Mouse (Mus musculus): Measurements from ENCODE around the gene D630039A03Rik. TPM values are rescaled to one million over a fixed set of nuclear protein-coding genes. Genes with fewer than 3 reads are reported as not detected.

Gene D630039A03Rik
- 0.18 and 0.19 TPM in 2 replicates for polyA plus RNA-seq (2012; rRNA removed)

GRCm38 (mm10) chr4:57916201-57916661 lies at the start of gene D630039A03Rik:
Gene D630039A03Rik (minus strand): TSS chr4:57916297.
- DNase-seq (ENCODE audit: low read depth in 1 of 2, low spot score in 2 of 2) = no peak

GRCm38 (mm10) chr4:57965516-57965915 lies 49.4 kb upstream of the D630039A03Rik start:
- Histone ChIP-seq H3K4me3 (ENCODE audit: extremely low read depth, insufficient read depth, insufficient read length) (no peak overlapping the region), H3K27me3 (ENCODE audit: control insufficient read depth, insufficient read depth, low read length) (no peaks in the 10 kb centered on the region), H3K36me3 (ENCODE audit: control insufficient read depth, insufficient read depth, low read length) (no peaks in the 10 kb centered on the region), H3K4me1 (ENCODE audit: control insufficient read depth, insufficient read depth, insufficient read length) (no peaks in the 10 kb centered on the region; the same call in 1 of the 2 replicates), H3K27ac (ENCODE audit: insufficient read depth, low read length) (no peak overlapping the region)
- DNase-seq (ENCODE audit: low read depth in 1 of 2, low spot score in 2 of 2) = no peak
- 95% methylated on average over 4 of the region's 4 CpGs for WGBS
- TF ChIP-seq CTCF (IDR thresholded peaks at IDR 0.05; ENCODE audit: extremely low read depth, insufficient read depth, insufficient read length, insufficient replicate concordance) (no peak), POLR2A (IDR thresholded peaks at IDR 0.05; ENCODE audit: low read depth, low read length) (no peak)

More at GRCm38 (mm10) chr4:57916201-57916661, at the start of gene D630039A03Rik:
- 17% methylated on average over 9 of the region's 9 CpGs for WGBS
- Histone ChIP-seq H3K27ac (ENCODE audit: insufficient read depth, low read length) (no peak within 1 kb of the TSS), H3K4me3 (ENCODE audit: extremely low read depth, insufficient read depth, insufficient read length) (peak within 1 kb of the TSS; percentile 11; the same call in 1 of the 2 replicates), H3K27me3 (ENCODE audit: control insufficient read depth, insufficient read depth, low read length) (no peaks in the 10 kb centered on the region), H3K4me1 (ENCODE audit: control insufficient read depth, insufficient read depth, insufficient read length) (no peaks in the 10 kb centered on the region; the same call in 1 of the 2 replicates), H3K36me3 (ENCODE audit: control insufficient read depth, insufficient read depth, low read length) (no peaks in the 10 kb centered on the region)
- no peak for TF ChIP-seq POLR2A (IDR thresholded peaks at IDR 0.05; ENCODE audit: low read depth, low read length)
- no peak for TF ChIP-seq CTCF (IDR thresholded peaks at IDR 0.05; ENCODE audit: extremely low read depth, insufficient read depth, insufficient read length, insufficient replicate concordance)

- H3K4me3 ChIP-seq (ENCODE audit: extremely low read depth, insufficient read depth, insufficient read length) = no peak overlapping the region
- no peak for TF ChIP-seq CTCF (IDR thresholded peaks at IDR 0.05; ENCODE audit: extremely low read depth, insufficient read depth, insufficient read length, insufficient replicate concordance)
- TF ChIP-seq POLR2A (IDR thresholded peaks at IDR 0.05; ENCODE audit: low read depth, low read length) = no peak
- H3K36me3 ChIP-seq (ENCODE audit: control insufficient read depth, insufficient read depth, low read length) = no peaks in the 10 kb centered on the region
- DNase-seq (ENCODE audit: low read depth in 1 of 2, low spot score in 2 of 2) = no peak
- H3K4me1 ChIP-seq (ENCODE audit: control insufficient read depth, insufficient read depth, insufficient read length) = no peaks in the 10 kb centered on the region
- H3K27ac ChIP-seq (ENCODE audit: insufficient read depth, low read length) = no peak overlapping the region
- H3K27me3 ChIP-seq (ENCODE audit: control insufficient read depth, insufficient read depth, low read length) = no peaks in the 10 kb centered on the region
- 74% methylated on average over 1 of the region's 1 CpGs for WGBS
Measured at GRCm38 (mm10) chr4:57964143-57964542, 48.0 kb upstream of the D630039A03Rik start.

GRCm38 (mm10) chr4:57959056-57959455 lies 43.0 kb upstream of the D630039A03Rik start:
- Histone ChIP-seq H3K27ac (ENCODE audit: insufficient read depth, low read length) (no peak overlapping the region), H3K4me3 (ENCODE audit: extremely low read depth, insufficient read depth, insufficient read length) (no peak overlapping the region)
- TF ChIP-seq CTCF (IDR thresholded peaks at IDR 0.05; ENCODE audit: extremely low read depth, insufficient read depth, insufficient read length, insufficient replicate concordance) = no peak
- TF ChIP-seq POLR2A (IDR thresholded peaks at IDR 0.05; ENCODE audit: low read depth, low read length) = no peak

GRCm38 (mm10) chr4:57958098-57958497 lies 42.0 kb upstream of the D630039A03Rik start:
- H3K27ac ChIP-seq (ENCODE audit: insufficient read depth, low read length) = no peak overlapping the region
- no peak overlapping the region for H3K4me3 ChIP-seq (ENCODE audit: extremely low read depth, insufficient read depth, insufficient read length)
- TF ChIP-seq POLR2A (IDR thresholded peaks at IDR 0.05; ENCODE audit: low read depth, low read length) = no peak
- no peak for TF ChIP-seq CTCF (IDR thresholded peaks at IDR 0.05; ENCODE audit: extremely low read depth, insufficient read depth, insufficient read length, insufficient replicate concordance)
- DNase-seq (ENCODE audit: low read depth in 1 of 2, low spot score in 2 of 2) = peak in 1 of 2 experiments; percentile 14
- H3K27me3 ChIP-seq (ENCODE audit: control insufficient read depth, insufficient read depth, low read length) = no peaks in the 10 kb centered on the region
- peaks cover 8% of the 10 kb centered on the region; the same call in 1 of the 2 replicates for H3K4me1 ChIP-seq (ENCODE audit: control insufficient read depth, insufficient read depth, insufficient read length)
- H3K36me3 ChIP-seq (ENCODE audit: control insufficient read depth, insufficient read depth, low read length) = no peaks in the 10 kb centered on the region
- WGBS = 28% methylated on average over 9 of the region's 9 CpGs

More at GRCm38 (mm10) chr4:57959056-57959455, 43.0 kb upstream of the D630039A03Rik start:
- H3K27me3 ChIP-seq (ENCODE audit: control insufficient read depth, insufficient read depth, low read length) = no peaks in the 10 kb centered on the region
- no peak for DNase-seq (ENCODE audit: low read depth in 1 of 2, low spot score in 2 of 2)
- WGBS = 67% methylated on average over 8 of the region's 8 CpGs
- peaks cover 8% of the 10 kb centered on the region; the same call in 1 of the 2 replicates for H3K4me1 ChIP-seq (ENCODE audit: control insufficient read depth, insufficient read depth, insufficient read length)
- no peaks in the 10 kb centered on the region for H3K36me3 ChIP-seq (ENCODE audit: control insufficient read depth, insufficient read depth, low read length)

- DNase-seq (ENCODE audit: low read depth in 1 of 2, low spot score in 2 of 2) = no peak
- Histone ChIP-seq H3K4me1 (ENCODE audit: control insufficient read depth, insufficient read depth, insufficient read length) (peaks cover 8% of the 10 kb centered on the region; the same call in 1 of the 2 replicates), H3K27me3 (ENCODE audit: control insufficient read depth, insufficient read depth, low read length) (no peaks in the 10 kb centered on the region), H3K27ac (ENCODE audit: insufficient read depth, low read length) (peak overlapping the region; percentile 90), H3K36me3 (ENCODE audit: control insufficient read depth, insufficient read depth, low read length) (no peaks in the 10 kb centered on the region), H3K4me3 (ENCODE audit: extremely low read depth, insufficient read depth, insufficient read length) (peak overlapping the region; percentile 12)
- WGBS = 53% methylated on average over 11 of the region's 11 CpGs
- no peak for TF ChIP-seq POLR2A (IDR thresholded peaks at IDR 0.05; ENCODE audit: low read depth, low read length)
- TF ChIP-seq CTCF (IDR thresholded peaks at IDR 0.05; ENCODE audit: extremely low read depth, insufficient read depth, insufficient read length, insufficient replicate concordance) = no peak
Measured at GRCm38 (mm10) chr4:57957200-57958085, 41.3 kb upstream of the D630039A03Rik start.
